Mouse (Mus musculus) olfactory bulb, adult 2 months (tissue): ENCODE results near the gene Trub2. TPM values are rescaled to one million over a fixed set of nuclear protein-coding genes. Genes with fewer than 3 reads are reported as not detected.

Source experiments
- H3K27ac ChIP-seq: fragments of 200-500 bp; 2 replicates; pipeline ENCODE4 v1.5.1; 2012; ENCODE audit warnings: low read depth, low read length; ENCODE audit not compliant: insufficient read depth
- H3K4me1 ChIP-seq: fragments of 200-500 bp; 2 replicates; pipeline ENCODE4 v1.6.1; 2012; ENCODE audit warnings: low read length; ENCODE audit not compliant: control insufficient read depth, insufficient read depth
- H3K4me3 ChIP-seq: fragments of 200-500 bp; 2 replicates; pipeline ENCODE4 v1.5.1; 2012; ENCODE audit warnings: mild to moderate bottlenecking, low read depth, low read length, moderate library complexity; ENCODE audit not compliant: insufficient read depth
- CTCF ChIP-seq: fragments of 200-500 bp; IDR thresholded peaks from 2 replicates; pipeline ENCODE4 v1.5.1; 2012; ENCODE audit warnings: low read depth, mild to moderate bottlenecking, low read length, moderate library complexity; ENCODE audit not compliant: insufficient read depth
- POLR2A ChIP-seq: fragments of 200-500 bp; IDR thresholded peaks from 2 replicates; pipeline ENCODE4 v1.6.1; 2012; ENCODE audit warnings: mild to moderate bottlenecking, low read depth, low read length, moderate library complexity; ENCODE audit not compliant: insufficient read depth
- WGBS: fragments of 180-500 bp; shearing (Covaris S2); methylation state at CpG from one replicate; pipeline ENCODE4 v1.1.7; 2018; 5-methylcytosine and 5-hydroxymethylcytosine counted together
- polyA plus RNA-seq: library from polyadenylated mRNA; stranded (reverse); fragments of >200 nt; gene quantifications from 2 replicates; pipeline ENCODE4 v1.2.4, GENCODE M21; 2012; ENCODE audit warnings: low replicate concordance; ENCODE audit not compliant: missing spikeins, insufficient read depth, insufficient read length

Trub2 gene
- polyA plus RNA-seq, result not detected in 2 replicates

DNA sequence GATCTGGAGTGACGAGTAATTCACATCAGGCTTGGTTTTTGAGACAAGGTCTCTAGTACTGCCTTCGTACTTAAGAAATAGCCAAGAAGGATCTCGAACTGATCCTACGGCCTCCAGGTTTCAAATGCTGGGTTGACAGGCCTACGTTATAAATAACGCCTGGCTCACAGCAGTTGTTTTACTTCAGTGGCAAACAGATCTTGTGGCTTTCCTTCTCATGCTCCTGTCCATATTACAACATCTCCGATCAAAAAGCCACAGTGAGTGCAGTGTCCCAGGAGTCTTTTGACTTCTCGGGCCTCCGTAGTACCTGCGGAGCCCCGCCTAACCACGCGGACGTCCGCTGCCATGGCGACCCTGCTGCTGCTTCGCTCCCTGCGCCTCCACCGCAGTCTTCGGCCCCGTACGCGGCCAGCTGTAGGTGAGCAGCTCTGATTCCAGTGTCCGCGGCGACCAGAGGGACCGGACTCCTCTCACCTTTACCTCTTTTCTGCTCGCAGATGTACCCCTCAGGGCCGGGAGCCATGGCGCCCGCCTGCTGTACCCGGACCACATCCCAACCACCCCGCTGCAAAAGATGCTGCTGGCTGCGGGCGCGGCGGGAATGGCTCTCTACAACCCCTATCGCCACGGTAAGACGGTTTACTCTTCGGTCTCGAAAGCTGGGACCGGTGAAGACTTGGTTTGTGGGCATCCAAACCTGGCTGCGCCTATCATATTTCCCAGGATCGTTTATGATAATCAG lies at the start of gene Trub2:
TSS of gene Trub2 (minus strand) at position 566 of the 745 bp plus-strand sequence.
- Histone ChIP-seq H3K27ac (peak within 1 kb of the TSS; percentile 57), H3K4me1 (peaks cover 3% of the 10 kb centered on the region; the same call in 1 of the 2 replicates), H3K4me3 (peak within 1 kb of the TSS; percentile 76)
- WGBS, result under 1% methylated on average over 45 of the region's 45 CpGs
- TF ChIP-seq POLR2A (peak; percentile 53), CTCF (no peak)

GRCm38 (mm10) chr2:29835391-29835899 lies 47.1 kb upstream of the Trub2 start:
- no peak overlapping the region for H3K27ac ChIP-seq

GRCm38 (mm10) chr2:29833796-29834195 lies 45.5 kb upstream of the Trub2 start:
- H3K4me3 ChIP-seq, result no peak overlapping the region
- no peak overlapping the region for H3K27ac ChIP-seq
- 96% methylated on average over 5 of the region's 5 CpGs for WGBS
- no peaks in the 10 kb centered on the region; the same call in 1 of the 2 replicates for H3K4me1 ChIP-seq
- no peak for TF ChIP-seq POLR2A
- TF ChIP-seq CTCF, result no peak

More at GRCm38 (mm10) chr2:29835391-29835899, 47.1 kb upstream of the Trub2 start:
- Histone ChIP-seq H3K4me3 (no peak overlapping the region), H3K4me1 (no peaks in the 10 kb centered on the region; the same call in 1 of the 2 replicates)
- WGBS, result 18% methylated on average over 2 of the region's 2 CpGs
- no peak for TF ChIP-seq POLR2A
- TF ChIP-seq CTCF, result no peak

GRCm38 (mm10) chr2:29831106-29831505 lies 42.8 kb upstream of the Trub2 start:
- no peaks in the 10 kb centered on the region; the same call in 1 of the 2 replicates for H3K4me1 ChIP-seq
- WGBS, result 71% methylated on average over 4 of the region's 4 CpGs
- TF ChIP-seq POLR2A (no peak), CTCF (no peak)
- H3K4me3 ChIP-seq, result no peak overlapping the region
- no peak overlapping the region for H3K27ac ChIP-seq

DNA sequence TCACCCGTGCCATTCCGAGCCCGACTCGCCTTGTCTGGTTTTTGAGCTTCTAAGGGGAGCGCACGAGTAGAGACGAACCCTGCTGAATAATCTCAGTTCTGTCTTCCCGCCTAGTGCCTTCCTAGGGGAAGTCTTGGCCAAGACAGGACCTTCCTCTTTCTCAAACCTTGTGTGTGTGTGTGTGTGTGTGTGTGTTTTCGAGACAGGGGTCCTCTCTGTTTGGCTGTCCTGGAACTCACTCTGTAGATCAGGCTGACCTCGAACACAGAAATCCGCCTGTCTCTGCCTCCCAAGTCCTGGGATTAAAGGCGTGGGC lies 39.4 kb upstream of the Trub2 start:
- TF ChIP-seq POLR2A (no peak), CTCF (no peak)
- peak overlapping the region; percentile 1; the same call in 1 of the 2 replicates for H3K27ac ChIP-seq
- H3K4me3 ChIP-seq, result peak overlapping the region; percentile 65
- 3% methylated on average over 12 of the region's 12 CpGs for WGBS
- no peaks in the 10 kb centered on the region for H3K4me1 ChIP-seq

DNA sequence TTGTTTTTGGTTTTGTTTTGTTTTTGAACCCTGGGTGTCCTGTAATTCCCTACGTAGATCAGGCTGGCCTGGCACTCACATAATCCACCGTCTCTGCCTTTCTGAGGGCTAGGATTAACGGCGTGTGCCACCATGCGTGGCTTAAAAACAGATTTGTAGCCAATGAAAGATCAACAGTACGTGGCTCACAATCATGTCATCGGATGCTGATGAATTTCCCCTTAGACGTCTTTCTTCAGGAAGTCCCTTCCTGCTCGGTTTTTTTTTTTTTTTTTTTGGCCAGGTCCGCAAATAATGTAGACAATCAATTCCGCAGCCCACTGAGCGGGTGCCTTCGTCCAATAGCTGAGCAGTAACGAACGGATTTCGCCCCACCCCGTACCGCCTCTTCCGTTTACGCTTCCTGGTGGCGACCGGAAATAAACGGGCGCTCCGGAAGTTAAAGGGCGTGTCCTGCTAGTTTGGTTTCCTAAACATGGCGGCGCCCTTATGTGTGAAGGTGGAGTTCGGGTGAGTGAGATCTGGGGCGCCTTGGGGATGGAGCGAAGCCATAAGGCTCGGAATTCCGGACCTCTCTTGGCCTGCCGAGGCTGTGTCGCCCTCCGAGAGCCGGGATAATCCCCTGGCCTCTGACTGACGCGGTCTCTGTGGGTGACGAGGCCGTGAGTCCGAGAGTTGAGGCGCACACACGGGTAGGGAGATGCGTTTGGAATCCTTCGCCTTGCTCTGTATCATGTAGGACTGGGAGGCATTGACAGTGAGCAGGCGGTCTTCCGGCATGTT lies 38.8 kb upstream of the Trub2 start:
- TF ChIP-seq POLR2A (no peak), CTCF (no peak)
- 0% methylated on average over 48 of the region's 48 CpGs for WGBS
- peak overlapping the region; percentile 65 for H3K4me3 ChIP-seq
- peak overlapping the region; percentile 93 for H3K27ac ChIP-seq
- H3K4me1 ChIP-seq, result no peaks in the 10 kb centered on the region

- TF ChIP-seq CTCF (no peak), POLR2A (no peak)
- Histone ChIP-seq H3K4me1 (no peaks in the 10 kb centered on the region), H3K4me3 (peak overlapping the region; percentile 55), H3K27ac (peak overlapping the region; percentile 93)
- 6% methylated on average over 11 of the region's 11 CpGs for WGBS
Observed at GRCm38 (mm10) chr2:29826318-29826925, 38.1 kb upstream of the Trub2 start.

DNA sequence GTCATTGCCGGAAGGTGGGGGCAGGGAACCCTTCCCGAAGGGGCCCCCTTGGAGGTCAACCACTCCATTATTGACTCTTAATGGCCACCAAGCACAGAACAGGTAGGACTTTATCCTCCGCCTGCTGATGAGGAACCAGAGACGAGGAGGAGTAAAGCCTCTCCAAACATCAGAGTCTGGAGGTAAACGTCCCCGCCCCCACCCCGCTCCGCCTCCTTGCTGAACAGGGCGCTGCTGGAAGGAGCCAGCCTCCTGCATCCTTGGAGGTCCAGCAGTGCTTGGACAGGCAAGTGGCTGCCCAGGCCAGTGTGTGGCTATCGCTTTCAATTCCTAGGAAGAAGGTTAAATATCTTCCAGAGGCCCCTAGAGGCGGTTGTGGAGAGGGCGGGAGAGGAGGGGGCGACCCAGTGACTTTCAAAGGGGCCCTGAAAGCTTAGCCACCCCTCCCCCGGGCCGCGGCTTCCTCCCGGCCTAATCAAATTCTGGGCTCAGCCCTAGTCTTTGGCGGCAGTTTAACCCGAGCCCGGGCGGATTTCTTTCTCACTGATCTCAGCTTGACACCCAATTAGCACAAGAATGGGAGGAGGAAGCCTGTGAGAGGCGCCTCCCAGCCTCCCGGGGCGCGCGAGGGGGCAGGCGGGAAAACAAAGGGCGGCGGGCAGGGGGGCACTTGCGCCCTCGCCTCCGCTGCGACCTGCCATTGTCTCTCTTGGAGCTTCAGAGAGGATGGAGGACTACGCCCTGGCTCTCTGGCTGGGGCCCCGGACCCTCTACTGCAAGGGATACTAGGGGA lies 31.9 kb upstream of the Trub2 start, which contains the start of gene Urm1:
TSS of gene Urm1 (plus strand) at position 51 of the 793 bp plus-strand sequence.
- Histone ChIP-seq H3K4me3 (peak within 1 kb of the TSS; percentile 51), H3K27ac (peak within 1 kb of the TSS; percentile 78), H3K4me1 (peaks cover 12% of the 10 kb centered on the region)
- under 1% methylated on average over 35 of the region's 35 CpGs for WGBS
- TF ChIP-seq CTCF, result no peak
- peak; percentile 25; the same call in 1 of the 2 replicates for TF ChIP-seq POLR2A
